Mouse (Mus musculus) macrophage (primary cell): Measurements from ENCODE around the gene Elob. TPM values are rescaled to one million over a fixed set of nuclear protein-coding genes. Genes with fewer than 3 reads are reported as not detected.

Experiments
- H3K27ac ChIP-seq: fragments of 350-480 bp; formaldehyde crosslinking; 2 replicates; pipeline ENCODE4 v1.9.0; 2021
- H3K36me3 ChIP-seq: fragments of 350-480 bp; formaldehyde crosslinking; 2 replicates; pipeline ENCODE4 v1.9.0; 2021; ENCODE audit errors: inconsistent target
- H3K4me3 ChIP-seq: fragments of 350-480 bp; formaldehyde crosslinking; 2 replicates; pipeline ENCODE4 v1.9.0; 2021; ENCODE audit errors: inconsistent target
- H3K79me2 ChIP-seq: fragments of 350-480 bp; formaldehyde crosslinking; 2 replicates; pipeline ENCODE4 v1.9.0; 2021; ENCODE audit errors: inconsistent target
- WGBS: methylation state at CpG from one replicate; pipeline ENCODE4 v1.1.7; 2026; ENCODE audit warnings: inconsistent platforms; ENCODE audit not compliant: missing documents; 5-methylcytosine and 5-hydroxymethylcytosine counted together
- polyA plus RNA-seq: library from polyadenylated mRNA; stranded (reverse); fragments of 250-400 nt; gene quantifications from 3 replicates; pipeline ENCODE4 v1.2.4, GENCODE M21; 2018; ENCODE audit warnings: inconsistent platforms

The Elob gene
- polyA plus RNA-seq, 1 experiment from 2014 or later, result 177 TPM

GRCm38 (mm10) chr17:23804426-23805085, 24.4 kb downstream of the Elob start:
- Histone ChIP-seq H3K4me3 (peak overlapping the region; percentile 79), H3K27ac (peak overlapping the region; percentile 59), H3K36me3 (peaks cover 23% of the 10 kb centered on the region), H3K79me2 (peaks cover 61% of the 10 kb centered on the region)
- WGBS, result 0% methylated on average over 8 of the region's 8 CpGs

DNA sequence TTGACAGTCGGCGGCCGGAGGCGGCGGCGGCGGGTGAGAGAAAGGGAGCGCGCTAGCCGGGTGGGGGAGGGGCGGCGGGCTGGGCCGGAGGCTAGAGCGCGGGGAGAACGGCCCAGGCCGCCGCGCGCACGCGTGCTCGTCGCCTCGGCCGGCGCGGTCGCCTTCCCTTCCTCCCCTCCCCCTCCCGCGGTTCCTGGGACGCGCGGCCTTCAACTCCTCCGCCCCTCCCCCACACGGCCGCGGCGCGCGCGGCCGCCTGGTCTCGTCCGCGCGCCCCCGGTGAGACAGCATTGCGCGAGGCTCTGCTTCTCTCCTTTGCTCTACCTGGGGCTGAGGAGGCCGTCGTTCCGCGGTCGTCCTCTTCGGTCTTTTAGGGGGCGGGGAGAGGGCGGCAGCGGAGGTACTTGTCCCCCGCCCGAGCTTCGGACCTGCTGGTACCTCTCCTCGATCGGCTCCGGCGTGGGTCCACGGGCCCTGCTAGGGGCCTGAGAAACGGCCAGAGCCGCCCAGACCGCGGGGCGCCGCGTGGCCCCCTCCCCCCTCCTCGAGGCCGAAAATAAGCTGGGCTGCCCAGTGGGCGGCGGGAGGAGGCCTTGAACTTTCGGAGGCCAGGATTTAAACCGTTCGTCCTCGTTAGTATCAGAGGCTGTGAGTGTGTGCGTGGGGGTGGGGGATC, 25.4 kb downstream of the Elob start:
- Histone ChIP-seq H3K36me3 (peaks cover 13% of the 10 kb centered on the region), H3K79me2 (peaks cover 51% of the 10 kb centered on the region), H3K27ac (peak overlapping the region; percentile 59), H3K4me3 (peak overlapping the region; percentile 79)
- WGBS, result 1% methylated on average over 70 of the region's 83 CpGs

GRCm38 (mm10) chr17:23802746-23803365, 26.1 kb downstream of the Elob start:
- Histone ChIP-seq H3K79me2 (peaks cover 44% of the 10 kb centered on the region), H3K4me3 (peak overlapping the region; percentile 45), H3K27ac (peak overlapping the region; percentile 80), H3K36me3 (peaks cover 6% of the 10 kb centered on the region; the same call in 1 of the 2 replicates)
- under 1% methylated on average over 59 of the region's 60 CpGs for WGBS

DNA sequence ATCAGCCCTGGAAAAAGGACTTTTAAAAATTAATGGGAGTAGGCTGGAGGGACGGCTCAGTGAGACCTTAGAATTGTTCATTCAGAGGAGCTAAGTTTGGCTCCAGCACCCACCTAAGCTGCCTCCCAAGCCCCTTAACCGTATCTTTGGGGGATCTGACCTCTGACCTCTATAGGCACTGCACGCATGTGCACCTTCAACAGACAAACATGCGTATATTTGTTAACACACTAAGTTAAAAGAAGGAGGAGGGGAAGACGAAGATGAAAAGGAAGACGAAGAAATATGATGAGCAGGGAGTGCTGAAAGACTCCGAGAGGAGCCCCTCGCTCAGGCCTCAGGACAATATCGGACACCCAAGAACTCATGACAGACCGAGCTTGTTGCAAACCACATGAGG, 27.3 kb downstream of the Elob start:
- WGBS, result 91% methylated on average over 9 of the region's 10 CpGs
- H3K79me2 ChIP-seq, result peaks cover 32% of the 10 kb centered on the region
- H3K4me3 ChIP-seq, result no peak overlapping the region
- H3K27ac ChIP-seq, result no peak overlapping the region
- no peaks in the 10 kb centered on the region for H3K36me3 ChIP-seq

DNA sequence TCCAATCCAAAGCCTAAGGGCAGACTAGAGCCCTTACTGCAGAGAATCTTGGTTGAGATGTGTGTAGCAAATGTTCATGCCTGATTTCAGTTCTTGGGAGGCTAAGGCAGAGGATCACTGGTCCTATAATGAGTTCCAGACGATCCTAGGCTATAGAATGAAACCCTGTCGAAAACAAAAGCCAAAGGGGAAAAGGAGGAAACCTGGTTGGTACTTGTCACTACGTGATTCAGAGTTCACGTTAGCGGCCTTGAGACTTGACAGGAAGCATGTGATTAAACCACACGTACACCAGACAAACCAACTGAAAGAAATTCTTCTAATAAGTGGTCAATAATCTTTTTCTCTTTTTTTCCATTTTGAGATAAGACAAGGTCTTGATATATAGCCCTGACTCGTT, 31.6 kb downstream of the Elob start:
- Histone ChIP-seq H3K4me3 (no peak overlapping the region), H3K27ac (no peak overlapping the region), H3K36me3 (no peaks in the 10 kb centered on the region), H3K79me2 (no peaks in the 10 kb centered on the region)
- 25% methylated on average over 7 of the region's 7 CpGs for WGBS

- H3K79me2 ChIP-seq, result no peaks in the 10 kb centered on the region
- H3K36me3 ChIP-seq, result no peaks in the 10 kb centered on the region
- WGBS, result 94% methylated on average over 8 of the region's 8 CpGs
- H3K4me3 ChIP-seq, result no peak overlapping the region
- no peak overlapping the region for H3K27ac ChIP-seq
Measured at GRCm38 (mm10) chr17:23795323-23795722, 33.6 kb downstream of the Elob start.

GRCm38 (mm10) chr17:23791079-23791357, 37.9 kb downstream of the Elob start:
- Histone ChIP-seq H3K36me3 (no peaks in the 10 kb centered on the region), H3K4me3 (peak overlapping the region; percentile 33), H3K79me2 (no peaks in the 10 kb centered on the region), H3K27ac (no peak overlapping the region)
- 7% methylated on average over 2 of the region's 2 CpGs for WGBS

GRCm38 (mm10) chr17:23790269-23791078, 38.5 kb downstream of the Elob start, which contains the start of gene Srrm2:
TSS of gene Srrm2 (plus strand) at chr17:23790532.
- Histone ChIP-seq H3K27ac (peak within 1 kb of the TSS; percentile 33), H3K79me2 (no peaks in the 10 kb centered on the region), H3K4me3 (peak within 1 kb of the TSS; percentile 33), H3K36me3 (no peaks in the 10 kb centered on the region)
- 1% methylated on average over 28 of the region's 29 CpGs for WGBS

DNA sequence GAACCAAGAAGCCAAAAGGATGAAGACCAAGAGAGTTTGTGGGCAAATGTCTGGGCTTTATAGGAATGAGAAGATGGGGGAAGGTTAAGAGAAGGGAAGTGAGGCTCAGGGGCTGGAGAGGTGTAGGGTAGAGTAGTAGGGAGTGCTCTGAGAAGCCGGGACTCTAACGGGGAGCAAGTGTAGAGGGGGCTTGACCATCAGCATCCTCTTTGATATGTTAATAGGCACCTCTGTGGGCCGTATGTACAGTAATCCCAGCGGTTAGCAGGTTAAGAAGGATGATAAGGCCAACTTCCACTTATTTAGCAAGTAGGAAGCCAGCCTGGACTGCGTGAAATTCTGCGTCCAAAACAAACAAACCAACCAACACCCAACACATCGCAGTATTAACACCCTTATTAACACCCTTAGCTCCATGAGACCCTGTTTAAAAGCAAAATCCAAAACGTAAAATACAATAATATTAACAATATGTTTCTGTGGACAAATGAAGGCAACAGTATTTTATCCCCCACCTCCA, 39.1 kb downstream of the Elob start:
- Histone ChIP-seq H3K27ac (peak overlapping the region; percentile 33), H3K4me3 (peak overlapping the region; percentile 33), H3K36me3 (no peaks in the 10 kb centered on the region), H3K79me2 (no peaks in the 10 kb centered on the region)
- 12% methylated on average over 8 of the region's 8 CpGs for WGBS

DNA sequence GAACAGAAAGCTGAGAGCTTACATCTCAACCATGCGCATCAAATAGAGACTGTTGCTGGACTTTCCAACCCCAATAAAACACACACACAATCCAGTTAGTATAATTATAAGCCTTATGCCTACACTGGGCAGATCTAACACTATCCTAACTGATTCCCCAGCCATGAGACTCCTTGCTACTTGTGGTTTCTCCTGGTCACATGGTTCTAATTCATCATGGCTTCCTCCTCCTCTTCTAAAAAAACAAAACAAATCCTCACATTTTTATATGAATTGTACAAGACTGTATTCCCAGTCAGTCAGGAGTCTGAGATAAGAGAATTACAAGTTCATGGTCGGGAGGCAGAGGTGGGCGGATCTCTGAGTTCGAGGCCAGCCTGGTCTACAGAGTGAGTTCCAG, 40.0 kb downstream of the Elob start:
- no peak overlapping the region for H3K4me3 ChIP-seq
- H3K79me2 ChIP-seq, result no peaks in the 10 kb centered on the region
- no peak overlapping the region for H3K27ac ChIP-seq
- H3K36me3 ChIP-seq, result no peaks in the 10 kb centered on the region
- WGBS, result 96% methylated on average over 4 of the region's 4 CpGs

GRCm38 (mm10) chr17:23786510-23786931, 42.4 kb downstream of the Elob start:
- Histone ChIP-seq H3K27ac (no peak overlapping the region), H3K79me2 (no peaks in the 10 kb centered on the region), H3K36me3 (no peaks in the 10 kb centered on the region), H3K4me3 (peak overlapping the region; percentile 19; the same call in 1 of the 2 replicates)
- WGBS, result 58% methylated on average over 13 of the region's 13 CpGs

DNA sequence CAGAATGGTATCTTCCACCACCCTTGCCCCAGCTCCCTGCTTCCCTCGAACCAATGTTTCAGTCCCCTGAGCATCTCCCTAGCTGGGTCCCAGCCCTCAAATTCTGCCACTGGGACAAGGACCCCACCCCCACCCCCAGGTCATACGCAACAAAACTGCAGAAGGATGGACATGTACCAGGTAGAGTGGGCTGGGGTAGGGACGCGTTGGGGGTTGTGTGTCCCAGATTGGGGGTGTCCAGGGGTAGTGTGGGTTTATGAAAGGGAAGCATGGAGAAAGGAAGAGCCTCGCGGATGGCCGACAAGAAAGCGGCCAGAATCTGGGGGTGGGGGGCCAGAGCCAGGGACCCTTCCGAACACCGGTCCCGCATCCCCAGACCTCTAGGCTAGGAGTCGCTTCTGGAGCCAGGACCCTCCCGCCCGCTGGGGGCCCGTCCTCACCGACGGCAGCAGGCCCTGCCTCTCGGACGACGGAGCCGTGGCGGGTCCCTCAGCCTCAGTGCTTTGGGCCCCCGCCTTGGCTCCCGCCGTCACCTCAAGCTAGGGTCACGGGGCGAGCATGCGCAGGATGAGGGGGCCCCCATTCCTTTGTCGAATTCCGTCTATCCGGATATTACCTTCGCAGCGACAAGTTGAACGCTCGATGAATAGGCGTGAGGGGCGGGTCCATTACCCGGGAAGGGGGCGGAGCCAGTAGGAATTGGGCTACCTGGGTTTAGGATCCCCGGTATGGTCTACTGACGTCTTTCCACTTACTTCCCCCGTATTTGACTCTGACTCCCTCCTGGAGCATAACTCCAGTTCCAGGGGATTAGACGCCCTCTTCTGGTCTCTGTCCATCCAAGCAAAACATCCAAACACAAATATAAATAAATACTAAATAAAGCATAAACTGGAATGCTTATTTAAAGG, 43.1 kb downstream of the Elob start, which contains the start of gene Flywch2:
TSS of gene Flywch2 (minus strand) at position 521 of the 911 bp plus-strand sequence.
- Histone ChIP-seq H3K4me3 (peak within 1 kb of the TSS; percentile 19; the same call in 1 of the 2 replicates), H3K27ac (no peak within 1 kb of the TSS), H3K79me2 (no peaks in the 10 kb centered on the region), H3K36me3 (no peaks in the 10 kb centered on the region)
- 13% methylated on average over 43 of the region's 43 CpGs for WGBS

GRCm38 (mm10) chr17:23783352-23783751, 45.6 kb downstream of the Elob start:
- Histone ChIP-seq H3K36me3 (no peaks in the 10 kb centered on the region), H3K27ac (no peak overlapping the region), H3K4me3 (no peak overlapping the region), H3K79me2 (no peaks in the 10 kb centered on the region)
